Mouse (Mus musculus) B cell, adult (primary cell): ENCODE data around the gene Sfi1. TPM values are rescaled to one million over a fixed set of nuclear protein-coding genes. Genes with fewer than 3 reads are reported as not detected.

Experiments used
- total RNA-seq: library from RNA; stranded (reverse); gene quantifications from 4 replicates; pipeline ENCODE4 v1.2.4, GENCODE M21; 2023; ENCODE audit not compliant: inconsistent age

Gene Sfi1
- total RNA-seq: 213 to 253 TPM (median 230 TPM) in 4 replicates

DNA sequence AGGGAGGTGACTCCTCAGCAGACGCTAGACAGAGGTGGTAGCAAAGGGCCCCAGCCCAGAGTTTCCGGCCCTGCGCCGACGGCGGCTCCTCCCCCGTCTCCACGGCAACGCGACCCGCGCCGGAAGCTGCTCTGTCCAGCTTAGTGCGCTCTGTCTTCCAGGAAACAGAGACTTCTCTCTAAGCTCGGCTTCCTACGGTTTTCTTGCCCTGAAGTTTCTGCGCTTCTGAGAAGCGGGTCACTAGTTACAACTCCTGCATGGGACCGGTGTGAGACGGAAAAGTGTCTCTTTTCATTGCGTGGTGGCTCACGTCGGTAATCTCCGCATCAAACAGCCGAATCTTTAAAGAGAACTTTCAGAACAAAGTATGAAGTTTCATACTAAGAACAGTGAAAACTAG, at the start of gene Sfi1:
Gene Sfi1, minus strand, starts transcription at position 101 of the 400 bp plus-strand sequence.

DNA sequence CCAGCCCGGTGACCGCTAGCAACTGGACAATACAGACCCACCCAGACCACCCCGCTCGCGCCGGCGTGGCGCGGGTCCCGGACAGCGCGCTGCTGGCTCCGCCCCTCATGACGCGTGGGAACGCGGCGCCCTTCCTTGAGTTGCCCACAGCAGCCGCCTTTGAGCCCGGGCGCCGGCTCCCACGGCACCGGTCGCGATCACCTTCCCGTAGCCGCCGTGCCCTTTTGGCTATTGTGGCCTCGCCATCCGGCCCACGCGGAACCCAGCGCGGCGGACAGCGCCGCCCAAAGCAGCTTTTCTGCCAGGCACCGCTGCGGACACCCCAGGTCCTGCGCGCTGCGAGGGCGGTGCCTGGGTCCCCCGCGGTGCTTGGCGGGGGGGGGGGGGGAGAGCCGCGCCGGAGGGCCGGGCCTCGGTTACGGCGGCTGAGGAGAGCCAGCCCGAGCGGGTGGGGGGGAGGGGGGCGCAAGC, 9.0 kb upstream of the Sfi1 start, which contains the start of gene Eif4enif1:
Gene Eif4enif1, plus strand, starts transcription at position 162 of the 471 bp plus-strand sequence.

Other genes with a start within 250 kb of the Sfi1 start
- gene Eif4enif1, start 8.9 kb upstream of the Sfi1 start, total RNA-seq: 94.6 to 111 TPM (median 101 TPM) in 4 replicates
- 61.7 to 70.2 TPM (median 63.2 TPM) in 4 replicates for gene Drg1, start 73.0 kb upstream of the Sfi1 start, total RNA-seq
- gene Patz1, start 95.4 kb upstream of the Sfi1 start, total RNA-seq: 79.7 to 96.7 TPM (median 84.5 TPM) in 4 replicates
- gene Pik3ip1, start 136.9 kb upstream of the Sfi1 start, total RNA-seq: 292 to 318 TPM (median 307 TPM) in 4 replicates
- 74.3 to 91.5 TPM (median 77.5 TPM) in 4 replicates for gene Limk2, start 215.7 kb upstream of the Sfi1 start, total RNA-seq